Mouse (Mus musculus): ENCODE results near the gene Pthlh.

The Pthlh gene

DNA sequence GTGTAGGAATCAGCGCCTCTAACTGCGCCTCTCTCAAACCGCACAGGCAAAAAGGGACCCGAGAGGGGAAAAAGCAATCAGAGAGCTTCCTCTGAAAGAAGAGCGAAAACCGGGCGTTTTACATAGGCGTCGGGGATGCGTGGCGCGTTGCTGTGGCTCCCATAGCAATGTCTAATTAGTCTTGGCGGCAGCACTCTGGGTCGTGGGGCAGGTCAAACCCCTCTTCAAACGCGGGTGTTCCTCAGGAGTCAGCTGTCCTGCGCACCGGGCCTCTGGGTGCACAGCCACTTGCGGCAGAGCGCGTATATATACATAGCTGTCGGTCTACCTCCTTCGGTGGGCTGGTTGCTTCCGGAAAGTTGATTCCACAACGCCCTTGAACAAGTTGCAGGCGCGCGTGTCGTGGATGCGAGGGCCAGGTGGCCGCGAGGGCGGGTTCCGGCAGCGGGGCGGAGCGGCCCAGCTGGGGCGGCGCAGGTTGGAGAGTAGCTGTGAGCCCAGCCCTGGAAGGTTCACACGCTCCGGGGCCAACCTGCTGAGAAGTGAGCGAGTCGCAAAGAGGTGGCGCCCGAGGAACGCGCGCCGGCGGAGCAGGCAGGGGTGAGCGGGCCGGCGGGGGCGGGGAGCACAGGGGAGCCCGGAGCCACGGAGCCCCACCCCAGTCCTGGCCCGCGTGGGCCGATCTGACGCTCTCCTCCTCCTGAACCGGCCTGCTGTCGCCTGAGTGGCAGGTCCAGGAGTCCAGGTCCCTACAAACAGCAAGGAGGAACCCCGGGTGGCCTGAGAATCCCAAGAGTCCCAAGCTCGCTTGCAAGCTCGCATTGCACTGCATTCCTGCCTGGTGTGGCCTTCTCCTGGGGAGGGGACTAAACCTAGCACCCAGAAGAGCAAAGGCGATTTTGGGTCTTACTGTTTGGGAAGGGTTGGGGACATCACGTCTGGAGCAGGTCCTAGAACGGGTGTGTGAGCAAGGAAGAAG is at the start of gene Pthlh:
Gene Pthlh (minus strand): TSS at position 597 of the 979 bp plus-strand sequence.
- no peak for DNase-seq

GRCm38 (mm10) chr6:147313331-147313730 is 49.3 kb upstream of the Pthlh start:
- no peak for DNase-seq

DNA sequence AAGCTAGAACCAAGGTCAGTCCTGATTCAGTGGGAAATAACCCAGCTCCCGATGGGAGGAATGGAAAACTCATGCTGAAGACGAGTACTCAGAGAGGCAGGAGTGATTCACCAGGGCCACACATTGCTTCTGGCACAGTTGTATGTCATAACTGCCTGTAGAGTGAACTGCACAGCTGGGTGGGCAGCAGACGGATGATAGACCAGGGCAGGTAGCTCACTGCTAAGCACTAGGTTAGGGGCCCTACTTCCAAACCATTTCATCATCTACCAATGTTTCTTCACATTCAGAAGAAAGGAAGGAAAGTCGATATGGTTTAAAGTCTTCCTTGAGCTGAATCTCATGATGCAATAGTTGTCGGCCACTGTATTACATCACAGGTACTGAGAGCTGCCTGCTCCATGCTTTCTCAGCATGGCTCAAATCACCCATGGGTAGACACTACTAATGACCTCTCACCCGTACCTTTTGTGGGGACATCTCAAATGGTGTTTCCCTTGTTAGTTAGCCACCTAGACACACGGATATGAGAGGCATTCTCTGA is 46.5 kb upstream of the Pthlh start:
- no peak for DNase-seq

- no peak for DNase-seq
Observed at GRCm38 (mm10) chr6:147310035-147310434, 46.1 kb upstream of the Pthlh start.

DNA sequence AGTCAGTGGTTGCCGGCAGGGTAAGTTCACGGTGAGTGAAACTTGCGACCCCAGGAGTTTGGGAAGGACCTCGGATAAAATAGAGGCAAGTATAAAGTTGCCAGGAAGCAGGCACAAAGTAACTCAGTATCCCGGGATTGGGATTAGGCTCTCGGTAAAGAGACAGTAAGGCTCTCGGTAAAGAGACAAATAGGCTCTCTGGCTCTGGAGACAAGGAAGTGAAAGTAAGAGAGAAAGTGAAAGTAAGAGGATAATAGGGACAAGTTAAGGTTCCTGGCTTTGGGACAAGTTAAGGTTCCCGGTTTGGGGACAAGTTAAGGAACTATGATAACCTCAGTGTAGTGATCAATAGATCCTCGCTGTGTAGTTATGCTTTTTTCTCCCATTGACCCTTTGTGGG is 40.3 kb upstream of the Pthlh start:
- DNase-seq, result peak; percentile 14 to 19

DNA sequence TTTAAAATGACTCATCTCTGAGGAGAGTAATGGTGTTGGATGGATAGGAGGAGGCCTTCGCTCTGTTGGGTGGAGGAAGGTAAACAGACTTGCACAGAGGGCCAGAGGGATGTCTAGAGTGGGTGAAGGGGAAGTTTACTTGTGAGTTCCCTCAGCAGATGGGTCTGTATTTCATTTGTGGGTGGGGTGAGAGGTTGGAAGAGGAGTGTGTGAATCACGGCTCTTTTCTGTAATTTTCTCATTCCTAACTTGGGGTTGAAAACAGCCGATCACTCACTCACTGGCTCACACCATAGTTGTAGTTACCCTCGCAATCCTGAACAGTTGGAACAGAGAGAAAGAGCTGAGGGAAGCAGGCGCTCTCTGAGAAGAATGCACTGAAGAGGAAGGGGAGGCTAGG is 35.6 kb upstream of the Pthlh start:
- no peak for DNase-seq

- no peak for DNase-seq
Observed at GRCm38 (mm10) chr6:147279309-147279708, 15.3 kb upstream of the Pthlh start.

DNA sequence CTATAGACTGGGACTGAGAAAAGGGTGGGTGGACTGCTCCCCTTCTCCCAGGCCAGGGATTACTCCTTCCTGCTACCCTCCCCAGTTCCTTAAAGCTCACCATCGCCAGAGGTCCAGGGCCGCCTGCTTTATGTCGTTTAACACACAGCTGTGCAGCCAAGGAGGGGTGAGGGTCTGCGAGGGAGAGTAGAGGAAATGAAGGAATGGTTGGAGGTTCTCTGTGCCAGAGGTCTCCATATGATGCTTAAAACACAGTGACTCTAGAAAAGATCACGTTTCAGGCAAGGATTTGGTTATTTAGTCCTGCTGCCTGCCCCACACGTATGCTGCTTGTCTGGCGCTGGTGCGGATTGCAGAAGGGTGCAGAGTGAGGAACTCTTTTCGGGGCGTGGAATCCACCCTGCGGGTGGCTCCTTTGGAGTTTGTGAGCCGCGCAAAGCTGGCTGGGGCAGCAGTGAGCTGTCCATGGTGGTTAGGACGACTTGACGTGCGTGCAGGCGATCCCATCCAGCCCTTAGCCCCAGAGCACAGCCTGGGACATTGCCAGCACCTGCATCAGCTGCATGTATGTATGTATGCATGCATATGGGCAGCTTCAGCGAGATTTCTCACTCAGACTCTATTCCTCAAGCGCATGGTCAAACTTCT is 4.3 kb upstream of the Pthlh start:
- no peak for DNase-seq

- no peak for DNase-seq
Observed at GRCm38 (mm10) chr6:147266466-147266865, 2.5 kb upstream of the Pthlh start.

DNA sequence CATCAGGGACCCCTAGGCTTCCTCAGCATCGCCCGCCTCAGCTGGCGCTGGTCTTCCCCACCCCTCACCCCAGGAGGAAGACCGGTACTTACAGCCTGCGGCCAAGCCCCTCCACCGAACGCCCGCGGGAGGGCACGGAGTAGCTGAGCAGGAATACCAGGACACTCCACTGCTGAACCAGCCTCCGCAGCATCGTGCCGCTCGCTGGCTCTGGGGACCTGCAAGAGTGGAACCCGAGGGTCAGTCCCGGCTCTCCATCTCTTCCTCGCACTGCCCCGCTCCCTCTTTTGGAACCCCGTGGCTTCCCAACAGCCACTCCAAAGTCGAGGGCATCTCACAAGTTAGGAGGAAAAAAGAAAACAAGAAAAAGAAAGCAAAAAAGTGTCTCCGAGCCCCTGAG is 805 bp downstream of the Pthlh start:
- DNase-seq, result no peak

- DNase-seq, result no peak
Observed at GRCm38 (mm10) chr6:147261616-147262015, 2.4 kb downstream of the Pthlh start.

- DNase-seq, result no peak
Observed at GRCm38 (mm10) chr6:147260766-147261165, 3.2 kb downstream of the Pthlh start.

GRCm38 (mm10) chr6:147247782-147248181 is 16.2 kb downstream of the Pthlh start:
- DNase-seq, result no peak

DNA sequence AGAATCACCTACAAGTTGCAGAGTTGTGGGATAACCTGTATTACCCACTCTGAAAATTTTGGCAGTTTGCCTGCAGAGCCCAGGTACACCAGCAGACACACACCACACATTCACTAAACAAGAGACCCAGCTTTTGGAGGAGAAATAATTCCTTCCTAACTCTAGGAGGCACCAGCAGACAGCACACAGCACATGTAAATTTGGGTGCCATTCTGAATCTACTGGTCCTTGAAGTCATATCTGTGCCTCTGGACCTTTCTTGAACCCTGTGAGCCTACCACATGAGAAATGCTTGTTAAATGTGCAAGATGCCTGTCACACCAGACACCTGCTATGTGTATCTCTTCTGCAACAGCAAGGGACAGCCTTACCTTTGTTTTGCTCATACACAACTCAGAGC is 19.7 kb downstream of the Pthlh start:
- no peak for DNase-seq

DNA sequence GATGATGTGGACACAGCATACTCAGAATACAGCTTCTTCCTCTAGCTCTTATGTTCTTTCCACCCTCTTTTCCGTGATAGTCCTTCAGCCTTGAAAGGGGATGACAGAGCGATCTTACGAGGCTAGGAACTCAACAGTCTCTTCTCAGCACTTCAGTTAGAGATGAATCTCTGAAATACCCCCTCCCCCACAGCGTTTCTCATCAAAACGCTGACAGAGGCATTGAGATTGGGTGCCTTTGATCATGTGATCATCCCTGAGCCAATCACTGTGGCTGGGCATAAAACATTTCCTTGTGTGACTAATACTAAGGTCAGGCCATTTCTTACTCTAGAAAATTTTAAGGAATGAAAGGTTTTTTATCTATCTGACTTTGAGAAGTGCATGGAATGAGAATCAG is 20.3 kb downstream of the Pthlh start:
- no peak for DNase-seq

DNA sequence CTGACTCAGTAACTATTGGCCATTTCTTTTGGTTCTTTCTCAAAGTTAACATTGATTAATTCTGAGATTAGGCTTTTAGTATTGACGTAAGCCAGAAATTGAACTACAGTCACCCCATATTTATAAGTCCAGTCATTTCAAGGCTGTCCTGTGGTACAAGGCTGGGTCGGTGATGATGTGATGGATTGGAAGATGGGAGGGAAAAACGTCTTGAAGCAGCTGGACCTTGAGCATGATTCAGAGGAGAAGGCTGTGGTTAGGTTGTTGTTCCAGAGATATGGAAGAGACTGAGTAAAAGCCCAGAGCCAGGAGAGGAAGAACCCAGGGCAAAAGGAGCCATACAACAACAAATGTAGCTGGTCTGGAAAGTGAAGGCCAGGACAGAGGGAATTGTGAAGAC is 22.4 kb downstream of the Pthlh start:
- no peak for DNase-seq

DNA sequence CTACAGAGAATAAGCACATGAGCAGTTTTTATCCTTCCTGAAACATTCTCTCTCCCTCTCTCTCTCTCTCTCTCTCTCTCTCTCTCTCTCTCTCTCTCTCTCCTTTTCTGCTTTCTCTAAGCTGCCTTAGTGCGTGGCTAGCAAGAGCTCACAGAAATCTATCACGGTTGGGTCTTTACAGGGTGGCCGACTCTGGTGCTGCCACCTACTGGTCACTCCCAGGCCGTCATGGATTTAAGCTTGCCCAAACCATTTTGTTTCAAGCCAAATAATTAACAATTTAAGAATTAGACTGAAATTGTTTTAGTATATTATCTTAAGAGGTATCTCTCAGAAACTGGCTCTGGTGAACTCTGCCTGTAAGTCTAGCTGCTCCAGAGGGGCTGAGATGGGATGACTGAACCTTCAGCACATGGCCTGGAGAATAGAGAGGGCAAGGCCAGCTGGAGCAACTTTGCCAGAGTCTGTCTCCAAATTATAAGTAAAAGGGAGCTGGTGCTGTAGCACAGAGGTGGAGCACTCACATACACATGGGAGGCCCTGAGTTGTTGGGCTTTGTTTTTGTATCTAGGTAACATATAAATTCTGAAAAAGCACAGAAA is 23.7 kb downstream of the Pthlh start:
- DNase-seq, result peak; percentile 49 to 51

- DNase-seq, result no peak
Observed at GRCm38 (mm10) chr6:147226696-147227095, 37.3 kb downstream of the Pthlh start.

DNA sequence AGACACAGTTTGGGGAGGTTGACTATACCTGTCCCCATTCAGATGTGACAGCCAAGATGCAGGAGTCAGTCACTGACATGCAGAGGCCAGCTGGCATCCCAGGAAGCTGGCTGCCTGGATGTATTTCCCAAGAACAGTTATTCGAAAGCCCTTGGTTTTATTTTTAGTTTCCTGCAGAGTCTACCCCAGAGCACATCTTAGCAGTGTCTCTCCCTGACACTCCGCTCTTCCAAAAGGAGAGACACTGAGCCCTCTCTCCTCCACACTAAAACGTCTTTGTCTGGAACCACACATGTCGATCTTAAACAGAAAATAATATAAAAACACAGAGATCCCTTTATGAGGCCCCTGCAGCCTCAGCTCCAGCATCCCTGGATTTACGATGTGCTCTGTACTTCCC is 44.9 kb downstream of the Pthlh start:
- DNase-seq, result no peak

DNA sequence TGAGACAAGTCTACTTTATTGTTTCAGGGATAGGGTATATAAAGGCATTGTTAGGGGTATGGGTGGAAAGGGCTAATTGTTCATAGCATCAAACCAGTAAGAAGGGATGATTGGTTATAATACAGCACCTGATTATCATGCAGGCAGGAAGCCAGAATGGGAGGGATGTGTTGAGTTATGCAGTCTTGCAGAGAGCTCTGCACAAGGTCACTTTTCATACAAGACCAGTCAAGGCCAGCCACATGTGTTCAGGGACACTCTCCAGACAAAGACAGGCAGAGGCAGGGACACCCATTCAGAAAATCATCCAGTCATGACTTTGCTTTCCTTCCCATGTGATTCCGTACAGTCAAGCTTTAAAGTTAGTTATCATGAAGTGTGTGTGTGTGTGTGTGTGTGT is 47.8 kb downstream of the Pthlh start:
- no peak for DNase-seq

GRCm38 (mm10) chr6:147207821-147208330 is 56.1 kb downstream of the Pthlh start:
- DNase-seq, result no peak
